Mouse (Mus musculus) neural tube, embryonic 15.5 days (tissue): ENCODE results near the gene D6Wsu163e. TPM values are rescaled to one million over a fixed set of nuclear protein-coding genes. Genes with fewer than 3 reads are reported as not detected.

ENCODE experiments used
- ATAC-seq: fragments of 200-750 bp; cut with Nextera tagmentation; 2 replicates; pipeline ENCODE4 v1.8.0; 2017; ENCODE audit warnings: mild to moderate bottlenecking, moderate TSS enrichment, moderate library complexity; ENCODE audit not compliant: low FRiP score
- H3K27ac ChIP-seq: fragments of 300-500 bp; sonication (generic); replicated peaks from 2 replicates; pipeline ENCODE4 v1.5.1; 2015; ENCODE audit warnings: mild to moderate bottlenecking, inconsistent platforms
- H3K27me3 ChIP-seq: fragments of 300-500 bp; sonication (generic); replicated peaks from 2 replicates; pipeline ENCODE4 v1.6.1; 2015; ENCODE audit warnings: inconsistent platforms
- H3K36me3 ChIP-seq: fragments of 300-500 bp; sonication (generic); 2 replicates; pipeline ENCODE4 v1.6.1; 2015; ENCODE audit warnings: inconsistent platforms
- H3K4me1 ChIP-seq: fragments of 300-500 bp; sonication (generic); 2 replicates; pipeline ENCODE4 v1.6.1; 2015; ENCODE audit warnings: inconsistent platforms
- H3K4me2 ChIP-seq: fragments of 300-500 bp; sonication (generic); 2 replicates; pipeline ENCODE4 v1.6.1; 2015; ENCODE audit warnings: inconsistent platforms, mild to moderate bottlenecking, moderate library complexity
- H3K4me3 ChIP-seq: fragments of 300-500 bp; sonication (generic); replicated peaks from 2 replicates; pipeline ENCODE4 v1.5.1; 2015; ENCODE audit warnings: mild to moderate bottlenecking, inconsistent platforms
- H3K9ac ChIP-seq: fragments of 300-500 bp; sonication (generic); replicated peaks from 2 replicates; pipeline ENCODE4 v1.6.1; 2015; ENCODE audit warnings: mild to moderate bottlenecking, inconsistent platforms
- H3K9me3 ChIP-seq: fragments of 300-500 bp; sonication (generic); replicated peaks from 2 replicates; pipeline ENCODE4 v1.6.1; 2016; ENCODE audit warnings: inconsistent platforms
- WGBS: fragments of 180-500 bp; shearing (Covaris S2); methylation state at CpG from one replicate; pipeline ENCODE4 v1.1.7; 2015; ENCODE audit warnings: mixed read lengths; 5-methylcytosine and 5-hydroxymethylcytosine counted together
- polyA plus RNA-seq: library from polyadenylated mRNA; unstranded; fragments of >200 nt; fragmentation: Nextera tagmentation; extraction: Ambion mirVana; gene quantifications from 2 replicates; pipeline ENCODE4 v1.2.1, GENCODE M21; 2015

Gene D6Wsu163e
- polyA plus RNA-seq, 1 experiment from 2014 or later = 32.0 TPM

- Histone ChIP-seq H3K9ac (no peak overlapping the region), H3K4me2 (no peak overlapping the region), H3K27me3 (no peaks in the 10 kb centered on the region), H3K4me3 (no peak overlapping the region), H3K9me3 (no peaks in the 10 kb centered on the region), H3K4me1 (no peaks in the 10 kb centered on the region), H3K27ac (no peak overlapping the region), H3K36me3 (peaks cover 63% of the 10 kb centered on the region)
- ATAC-seq = no peak
- 8% methylated on average over 10 of the region's 10 CpGs for WGBS
These were observed 16.0 kb downstream of the D6Wsu163e start for GRCm38 (mm10) chr6:126955734-126956133.

DNA sequence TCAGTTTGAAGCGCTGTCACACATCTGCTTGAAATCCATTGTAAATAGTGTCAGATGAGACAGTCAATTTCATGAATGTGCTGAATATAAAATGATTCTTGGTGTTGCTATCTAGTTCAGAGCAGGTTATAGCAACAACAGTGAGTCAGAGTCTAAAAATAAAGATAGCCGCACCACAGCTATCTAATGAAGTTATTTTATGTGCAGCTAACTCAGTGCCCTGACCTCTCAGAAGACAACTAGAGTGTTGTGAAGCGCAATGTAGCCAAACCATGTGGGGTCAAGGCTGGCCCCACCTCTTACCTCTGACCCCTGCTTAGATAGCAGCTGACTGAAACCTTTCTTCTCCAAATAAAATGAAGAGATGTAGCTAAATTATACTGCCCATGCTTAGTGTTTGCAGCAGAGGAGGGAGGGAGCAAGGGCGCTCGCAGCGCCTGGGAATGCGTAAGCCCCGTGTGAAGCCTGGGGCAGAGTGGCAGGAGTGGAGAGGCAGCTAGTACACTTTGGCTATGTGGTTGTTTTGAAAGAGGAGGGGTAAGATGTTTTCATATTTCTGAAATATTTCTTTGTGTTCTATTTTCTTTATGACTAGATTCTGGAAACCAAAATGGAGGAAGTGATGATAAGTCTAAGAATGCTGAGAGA, 21.7 kb downstream of the D6Wsu163e start:
- ATAC-seq = no peak

DNA sequence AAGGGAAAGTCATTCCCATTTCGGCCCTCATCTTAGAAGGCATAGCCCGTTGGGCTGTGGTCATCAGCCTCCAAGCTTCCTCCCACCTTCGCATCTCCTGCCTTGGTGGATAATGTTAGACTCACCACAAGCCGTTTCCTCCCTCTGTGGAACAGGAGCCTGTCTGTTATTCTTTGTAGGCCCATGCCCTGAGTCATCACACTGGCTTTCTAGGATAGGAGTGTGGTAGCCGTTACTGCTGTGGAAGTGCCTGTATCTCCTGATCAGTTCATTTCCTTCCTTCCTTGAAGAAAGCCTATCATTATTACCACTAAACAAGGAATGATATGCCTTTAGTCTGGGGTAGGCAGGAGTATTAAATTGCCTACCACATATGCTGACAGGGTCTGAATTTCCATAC, 22.9 kb downstream of the D6Wsu163e start:
- peaks cover 55% of the 10 kb centered on the region for H3K36me3 ChIP-seq
- 87% methylated on average over 5 of the region's 5 CpGs for WGBS
- no peaks in the 10 kb centered on the region for H3K9me3 ChIP-seq
- no peak overlapping the region for H3K27ac ChIP-seq
- no peak overlapping the region for H3K9ac ChIP-seq
- H3K4me1 ChIP-seq = no peaks in the 10 kb centered on the region
- no peak for ATAC-seq
- no peak overlapping the region for H3K4me3 ChIP-seq
- H3K27me3 ChIP-seq = no peaks in the 10 kb centered on the region
- H3K4me2 ChIP-seq = no peak overlapping the region

More for the DNA sequence above, 21.7 kb downstream of the D6Wsu163e start:
- H3K9ac ChIP-seq = no peak overlapping the region
- 92% methylated on average over 8 of the region's 8 CpGs for WGBS
- no peak overlapping the region for H3K4me2 ChIP-seq
- H3K36me3 ChIP-seq = peaks cover 57% of the 10 kb centered on the region
- H3K27ac ChIP-seq = no peak overlapping the region
- H3K9me3 ChIP-seq = no peaks in the 10 kb centered on the region
- no peaks in the 10 kb centered on the region for H3K27me3 ChIP-seq
- H3K4me3 ChIP-seq = no peak overlapping the region
- H3K4me1 ChIP-seq = no peaks in the 10 kb centered on the region

DNA sequence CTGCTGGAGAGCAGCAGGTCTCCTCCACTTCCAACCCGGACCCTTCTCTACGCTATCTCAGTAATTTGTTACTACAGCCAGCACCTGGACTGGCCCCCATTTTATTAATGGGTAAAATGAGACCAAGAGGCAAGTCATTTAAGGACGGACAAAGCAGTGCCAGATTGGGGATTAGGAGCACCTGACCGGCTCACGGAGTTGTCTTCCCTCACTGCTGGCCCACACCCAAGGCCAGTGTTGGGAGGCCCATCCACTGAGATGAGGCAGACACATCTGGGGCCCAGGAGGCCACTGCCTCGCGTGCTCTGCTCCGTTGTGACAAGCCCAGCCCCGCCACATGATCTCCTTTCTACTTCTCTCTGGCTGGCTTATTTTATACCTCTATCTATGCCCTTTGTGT, 23.7 kb downstream of the D6Wsu163e start:
- 91% methylated on average over 9 of the region's 9 CpGs for WGBS
- peaks cover 56% of the 10 kb centered on the region for H3K36me3 ChIP-seq

DNA sequence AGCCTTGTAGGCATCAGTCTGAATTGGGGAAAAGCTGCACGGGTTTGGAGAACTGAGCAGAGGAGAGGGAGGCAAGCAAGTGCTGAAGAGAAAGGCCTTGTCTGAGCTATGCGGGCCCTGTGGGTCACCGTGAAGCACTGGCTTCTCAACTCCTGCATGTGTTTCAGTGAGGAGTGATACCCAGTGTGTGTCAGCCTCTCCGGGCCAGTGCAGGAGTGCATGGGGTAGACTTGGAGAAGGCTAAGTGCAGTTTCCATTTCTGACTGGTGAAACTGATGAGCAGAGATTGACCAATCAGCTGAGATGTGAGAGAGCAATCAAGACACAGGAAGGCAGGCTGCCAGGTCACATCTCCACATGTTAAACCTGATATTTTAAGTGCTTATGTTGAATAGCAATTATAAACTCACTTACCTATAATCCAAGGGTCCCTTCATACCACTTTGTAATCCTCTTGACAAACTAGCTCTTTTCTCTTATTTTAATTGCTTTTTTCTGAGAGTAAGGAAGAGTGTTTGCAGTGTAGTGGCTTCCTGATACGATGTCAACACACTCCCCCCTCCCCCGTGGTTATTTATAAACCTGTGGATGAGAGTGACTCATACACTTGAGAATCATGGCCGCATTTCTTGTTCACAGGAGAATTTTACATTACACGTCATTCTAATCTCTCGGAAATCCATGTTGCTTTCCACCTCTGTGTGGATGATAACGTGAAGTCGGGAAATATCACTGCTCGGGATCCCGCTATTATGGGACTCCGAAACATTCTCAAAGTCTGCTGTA, 26.7 kb downstream of the D6Wsu163e start:
- Histone ChIP-seq H3K9ac (no peak overlapping the region), H3K27ac (no peak overlapping the region), H3K9me3 (no peaks in the 10 kb centered on the region), H3K4me2 (no peak overlapping the region), H3K4me1 (no peaks in the 10 kb centered on the region), H3K27me3 (no peaks in the 10 kb centered on the region), H3K36me3 (peaks cover 62% of the 10 kb centered on the region), H3K4me3 (no peak overlapping the region)
- ATAC-seq = no peak
- 92% methylated on average over 14 of the region's 14 CpGs for WGBS

More for the DNA sequence above, 23.7 kb downstream of the D6Wsu163e start:
- Histone ChIP-seq H3K9me3 (no peaks in the 10 kb centered on the region), H3K4me1 (no peaks in the 10 kb centered on the region), H3K9ac (no peak overlapping the region), H3K4me3 (no peak overlapping the region), H3K4me2 (no peak overlapping the region), H3K27me3 (no peaks in the 10 kb centered on the region), H3K27ac (no peak overlapping the region)
- ATAC-seq = no peak

- H3K9ac ChIP-seq = no peak overlapping the region
- 82% methylated on average over 5 of the region's 5 CpGs for WGBS
These were observed 41.9 kb downstream of the D6Wsu163e start for GRCm38 (mm10) chr6:126981539-126982234.

GRCm38 (mm10) chr6:126993676-126994075, 53.9 kb downstream of the D6Wsu163e start:
- 56% methylated on average over 2 of the region's 2 CpGs for WGBS
- no peak overlapping the region for H3K4me2 ChIP-seq
- no peak for ATAC-seq
- H3K4me3 ChIP-seq = no peak overlapping the region
- H3K9me3 ChIP-seq = no peaks in the 10 kb centered on the region
- no peaks in the 10 kb centered on the region for H3K4me1 ChIP-seq
- H3K27ac ChIP-seq = no peak overlapping the region
- H3K27me3 ChIP-seq = no peaks in the 10 kb centered on the region
- no peak overlapping the region for H3K9ac ChIP-seq
- no peaks in the 10 kb centered on the region for H3K36me3 ChIP-seq

More at GRCm38 (mm10) chr6:126981539-126982234, 41.9 kb downstream of the D6Wsu163e start:
- ATAC-seq = no peak
- H3K4me3 ChIP-seq = no peak overlapping the region
- no peaks in the 10 kb centered on the region for H3K27me3 ChIP-seq
- H3K27ac ChIP-seq = no peak overlapping the region
- no peaks in the 10 kb centered on the region for H3K9me3 ChIP-seq
- H3K36me3 ChIP-seq = peaks cover 7% of the 10 kb centered on the region; the same call in 1 of the 2 replicates
- no peak overlapping the region for H3K4me2 ChIP-seq
- H3K4me1 ChIP-seq = no peaks in the 10 kb centered on the region

- no peaks in the 10 kb centered on the region for H3K9me3 ChIP-seq
- 94% methylated on average over 3 of the region's 3 CpGs for WGBS
These were observed 55.7 kb downstream of the D6Wsu163e start for GRCm38 (mm10) chr6:126995494-126995893.

GRCm38 (mm10) chr6:126996399-126996798, 56.6 kb downstream of the D6Wsu163e start:
- H3K9me3 ChIP-seq = no peaks in the 10 kb centered on the region
- no peak overlapping the region for H3K4me2 ChIP-seq
- no peak overlapping the region for H3K9ac ChIP-seq
- no peak overlapping the region for H3K27ac ChIP-seq
- H3K36me3 ChIP-seq = no peaks in the 10 kb centered on the region
- H3K27me3 ChIP-seq = no peaks in the 10 kb centered on the region
- no peaks in the 10 kb centered on the region for H3K4me1 ChIP-seq
- no peak overlapping the region for H3K4me3 ChIP-seq
- no peak for ATAC-seq
- 82% methylated on average over 5 of the region's 5 CpGs for WGBS

More at GRCm38 (mm10) chr6:126995494-126995893, 55.7 kb downstream of the D6Wsu163e start:
- H3K4me3 ChIP-seq = no peak overlapping the region
- H3K4me1 ChIP-seq = no peaks in the 10 kb centered on the region
- H3K27me3 ChIP-seq = no peaks in the 10 kb centered on the region
- no peak overlapping the region for H3K9ac ChIP-seq
- no peak for ATAC-seq
- no peak overlapping the region for H3K27ac ChIP-seq
- no peak overlapping the region for H3K4me2 ChIP-seq
- no peaks in the 10 kb centered on the region for H3K36me3 ChIP-seq

DNA sequence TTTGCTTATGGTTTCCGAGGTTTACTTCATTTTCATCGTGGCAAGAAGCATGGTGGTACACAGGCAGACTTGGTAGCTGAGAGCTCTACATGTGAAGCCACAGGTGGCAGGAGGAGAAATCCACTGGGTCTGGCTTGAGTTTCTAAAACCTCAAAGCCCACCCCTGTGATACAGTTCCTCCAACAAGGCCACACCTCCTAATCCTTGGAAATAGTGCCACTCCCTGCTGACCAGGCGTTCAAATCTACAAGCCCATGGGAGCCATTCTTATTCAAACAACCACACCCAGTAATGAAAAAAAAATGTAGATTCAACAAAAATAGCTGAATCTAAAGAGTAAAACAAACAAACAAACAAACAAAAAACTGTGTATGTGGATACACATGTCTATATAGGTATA, 65.9 kb downstream of the D6Wsu163e start:
- Histone ChIP-seq H3K4me3 (no peak overlapping the region), H3K9me3 (no peaks in the 10 kb centered on the region), H3K36me3 (no peaks in the 10 kb centered on the region), H3K27me3 (no peaks in the 10 kb centered on the region), H3K27ac (no peak overlapping the region), H3K4me2 (no peak overlapping the region), H3K9ac (no peak overlapping the region), H3K4me1 (no peaks in the 10 kb centered on the region)
- ATAC-seq = no peak
- 88% methylated on average over 3 of the region's 3 CpGs for WGBS

GRCm38 (mm10) chr6:127006551-127006950, 66.8 kb downstream of the D6Wsu163e start:
- H3K36me3 ChIP-seq = no peaks in the 10 kb centered on the region
- no peaks in the 10 kb centered on the region for H3K27me3 ChIP-seq
- no peak overlapping the region for H3K4me2 ChIP-seq
- H3K27ac ChIP-seq = no peak overlapping the region
- 93% methylated on average over 3 of the region's 3 CpGs for WGBS
- H3K4me1 ChIP-seq = no peaks in the 10 kb centered on the region
- no peak overlapping the region for H3K9ac ChIP-seq
- no peaks in the 10 kb centered on the region for H3K9me3 ChIP-seq
- ATAC-seq = no peak
- no peak overlapping the region for H3K4me3 ChIP-seq
